Mouse (Mus musculus) CH12.LX (cell line): ENCODE data around the gene Zfand2a.

Source experiments
- CTCF ChIP-seq, 2 experiments: IDR thresholded peaks in 1 of 2; conservative IDR thresholded peaks in 1 of 2; 2 replicates each; pipeline ENCODE4 v1.5.1; 2011 to 2012; ENCODE audit warnings: low read depth in 2 of 2, low read length in 2 of 2, improper control_type of control experiment in 1 of 2, inconsistent platforms in 1 of 2, mild to moderate bottlenecking in 1 of 2, moderate library complexity in 1 of 2
- EP300 ChIP-seq: IDR thresholded peaks from 2 replicates; pipeline ENCODE4 v1.6.1; 2011; ENCODE audit warnings: low read length, improper control_type of control experiment

DNA sequence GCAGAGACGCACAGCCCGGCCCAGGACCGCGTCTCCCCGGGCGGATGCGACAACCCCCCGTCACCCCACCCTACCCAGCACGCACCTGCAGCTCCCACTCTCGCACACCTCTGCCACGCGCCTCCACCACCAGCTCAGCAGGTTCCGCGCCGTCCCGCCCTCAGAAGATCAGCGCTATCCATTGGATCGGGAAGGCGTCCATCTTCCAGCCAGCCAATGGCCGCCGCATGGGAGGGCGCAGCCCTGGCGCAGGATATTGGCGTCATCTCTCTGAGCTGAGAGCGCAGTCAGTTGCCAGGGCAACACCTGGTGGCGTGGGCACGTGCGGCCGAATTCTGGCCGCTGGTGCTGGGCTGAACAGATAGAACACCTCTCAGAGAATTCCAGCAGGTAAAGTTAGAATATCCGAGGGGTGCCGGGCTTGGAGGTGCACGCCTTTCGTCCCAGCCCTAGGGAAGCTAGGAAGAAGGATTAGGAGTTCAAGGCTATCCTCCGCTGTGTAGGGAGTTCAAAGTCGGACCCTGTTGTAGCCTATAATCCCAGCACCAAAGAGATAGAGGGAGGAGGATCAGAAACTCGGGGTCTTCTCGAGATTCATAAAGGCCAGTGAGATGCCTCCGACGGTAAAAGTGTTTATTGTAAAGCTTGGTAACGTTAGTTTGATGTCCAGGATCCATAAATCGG, 23.8 kb downstream of the Zfand2a start, which contains the start of gene 3110082I17Rik:
- TF ChIP-seq CTCF (conservative IDR thresholded peaks at IDR 0.05 in 1 of 2, IDR thresholded peaks at IDR 0.05 in 1 of 2; ENCODE audit: low read depth in 2 of 2, low read length in 2 of 2) (no peak), EP300 (no peak)
